Mouse (Mus musculus): ENCODE results near the gene Trim32. TPM values are rescaled to one million over a fixed set of nuclear protein-coding genes. Genes with fewer than 3 reads are reported as not detected.

The Trim32 gene
- polyA plus RNA-seq, 1 experiment from 2014 or later: 38.4 TPM

DNA sequence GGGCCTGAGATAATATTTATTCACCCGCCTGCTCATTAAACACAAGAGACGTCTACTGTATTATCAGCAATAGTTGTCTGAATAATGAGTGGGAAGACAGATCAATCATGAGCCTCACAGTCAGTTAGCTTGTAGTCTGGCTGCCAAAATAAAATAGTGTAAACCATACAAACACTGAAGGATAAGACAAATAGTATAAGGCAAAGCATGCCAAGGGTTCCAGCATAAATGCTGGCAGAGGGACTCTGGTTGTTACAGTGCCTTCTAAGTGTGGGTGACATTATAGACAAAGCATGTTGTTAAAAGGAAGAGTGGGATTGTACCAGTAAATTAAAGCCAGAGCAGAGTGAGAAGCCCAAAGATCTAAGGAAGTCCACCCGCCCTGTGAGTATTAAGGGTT, 15.3 kb downstream of the Trim32 start:
- WGBS: 69% methylated on average over 3 of the region's 3 CpGs

DNA sequence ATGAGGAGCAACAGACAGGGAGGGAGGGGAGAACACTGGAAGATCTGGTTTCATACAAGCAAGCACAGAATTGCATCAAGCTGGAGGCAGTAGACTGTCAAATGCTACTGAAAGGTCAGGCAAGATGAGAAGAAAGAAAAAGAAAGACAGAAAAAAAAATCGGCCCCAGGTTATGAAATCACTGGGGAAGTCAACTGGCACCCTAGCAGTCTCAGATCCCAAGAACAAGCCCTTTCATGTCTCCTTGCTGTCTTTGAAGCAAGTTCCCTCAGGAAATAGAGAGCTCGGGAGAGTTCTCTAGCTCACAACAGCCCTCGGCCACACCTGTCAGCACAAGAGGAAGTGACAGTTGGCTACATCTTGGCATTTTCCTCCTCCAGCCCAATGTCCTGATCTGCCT, 33.4 kb downstream of the Trim32 start:
- ATAC-seq (ENCODE audit: insufficient read depth, low FRiP score, low read depth): no peak
- 76% methylated on average over 3 of the region's 3 CpGs for WGBS
- Histone ChIP-seq H3K27ac (no peak overlapping the region), H3K4me1 (no peaks in the 10 kb centered on the region), H3K4me3 (replicated peaks) (no peak overlapping the region), H3K9me3 (no peaks in the 10 kb centered on the region), H3K27me3 (replicated peaks) (no peaks in the 10 kb centered on the region), H3K4me2 (no peak overlapping the region), H3K9ac (no peak overlapping the region), H3K36me3 (no peaks in the 10 kb centered on the region)

More for the DNA sequence above, 15.3 kb downstream of the Trim32 start:
- Histone ChIP-seq H3K4me3 (replicated peaks) (no peak overlapping the region), H3K36me3 (peaks cover 19% of the 10 kb centered on the region), H3K4me2 (no peak overlapping the region), H3K27me3 (replicated peaks) (no peaks in the 10 kb centered on the region), H3K9ac (no peak overlapping the region), H3K27ac (no peak overlapping the region), H3K9me3 (no peaks in the 10 kb centered on the region), H3K4me1 (no peaks in the 10 kb centered on the region)
- ATAC-seq (ENCODE audit: insufficient read depth, low FRiP score, low read depth): no peak

DNA sequence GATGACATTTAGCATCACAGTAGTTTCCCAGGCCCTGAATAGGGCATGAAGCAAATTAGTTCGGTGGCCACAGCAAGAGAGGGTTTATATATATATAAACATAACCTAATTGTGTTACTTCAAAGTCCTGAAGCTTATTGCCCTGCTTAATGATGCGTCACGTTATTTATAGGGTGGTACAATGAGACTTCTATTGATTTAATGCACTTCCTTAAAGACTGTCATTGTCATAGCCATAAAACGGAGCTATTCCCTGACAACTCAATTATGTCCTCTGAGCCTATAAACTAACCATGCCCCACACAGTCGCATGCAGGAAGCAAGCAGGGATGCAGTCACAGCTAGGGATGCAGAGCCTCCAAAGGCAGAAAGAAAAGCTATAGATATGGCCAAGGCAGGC, 37.8 kb downstream of the Trim32 start:
- no peak overlapping the region for H3K4me2 ChIP-seq
- H3K36me3 ChIP-seq: no peaks in the 10 kb centered on the region
- no peaks in the 10 kb centered on the region for H3K4me1 ChIP-seq
- no peaks in the 10 kb centered on the region for H3K9me3 ChIP-seq
- WGBS: 65% methylated on average over 5 of the region's 5 CpGs
- no peak overlapping the region for H3K27ac ChIP-seq
- H3K4me3 ChIP-seq (replicated peaks): no peak overlapping the region
- no peak overlapping the region for H3K9ac ChIP-seq
- no peaks in the 10 kb centered on the region for H3K27me3 ChIP-seq (replicated peaks)
- no peak for ATAC-seq (ENCODE audit: insufficient read depth, low FRiP score, low read depth)

DNA sequence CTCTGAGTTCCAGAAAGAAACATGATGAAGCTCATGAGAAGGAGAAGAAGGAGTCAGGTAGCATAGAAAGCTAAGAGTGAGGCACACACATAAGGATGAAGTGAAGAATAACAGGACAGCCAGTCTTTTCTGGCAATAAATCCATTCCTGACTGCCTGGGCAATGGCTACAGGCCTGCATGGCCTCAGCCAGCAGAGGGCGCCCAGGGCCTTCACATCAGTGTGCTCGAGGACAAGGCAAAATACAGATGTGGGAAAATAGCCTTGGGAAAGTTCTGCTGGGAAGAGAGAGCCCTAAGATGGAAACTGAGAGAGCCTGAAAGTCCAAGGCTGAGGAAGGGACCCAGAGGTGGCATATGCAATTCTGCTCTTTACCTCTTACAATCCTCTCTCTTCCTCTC, 49.9 kb downstream of the Trim32 start:
- Histone ChIP-seq H3K27ac (no peak overlapping the region), H3K9me3 (no peaks in the 10 kb centered on the region), H3K27me3 (replicated peaks) (no peaks in the 10 kb centered on the region), H3K4me2 (no peak overlapping the region), H3K4me3 (replicated peaks) (no peak overlapping the region), H3K9ac (no peak overlapping the region), H3K36me3 (no peaks in the 10 kb centered on the region), H3K4me1 (no peaks in the 10 kb centered on the region)
- peak; percentile 70 for ATAC-seq (ENCODE audit: insufficient read depth, low FRiP score, low read depth)
- WGBS: 0% methylated on average over 2 of the region's 2 CpGs

DNA sequence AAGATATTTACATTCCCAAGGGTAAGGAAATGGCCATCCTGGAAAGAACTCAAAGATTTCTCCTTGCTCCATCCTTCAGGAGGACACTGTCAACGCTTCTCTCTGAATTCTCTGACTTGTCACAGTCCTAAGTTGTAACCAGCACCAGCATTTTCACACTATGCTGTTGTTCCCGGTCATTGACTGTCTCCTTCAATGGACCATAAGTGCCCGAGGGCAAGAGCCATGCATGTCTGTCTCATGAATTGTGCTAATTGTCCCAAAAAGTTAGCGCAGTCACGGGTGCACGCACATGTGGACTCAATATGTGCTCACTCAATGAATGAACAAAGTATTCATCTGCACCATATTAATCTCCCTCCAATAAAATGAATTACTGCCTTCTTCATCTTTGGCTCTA, 58.4 kb downstream of the Trim32 start:
- WGBS: 82% methylated on average over 6 of the region's 6 CpGs
- Histone ChIP-seq H3K27ac (no peak overlapping the region), H3K4me2 (no peak overlapping the region), H3K9me3 (no peaks in the 10 kb centered on the region), H3K36me3 (no peaks in the 10 kb centered on the region), H3K27me3 (replicated peaks) (no peaks in the 10 kb centered on the region), H3K4me3 (replicated peaks) (no peak overlapping the region), H3K9ac (no peak overlapping the region), H3K4me1 (no peaks in the 10 kb centered on the region)
- ATAC-seq (ENCODE audit: insufficient read depth, low FRiP score, low read depth): no peak

Data from stomach, embryonic 15.5 days (tissue).